Mouse (Mus musculus): ENCODE results near the gene Sumf1. TPM values are rescaled to one million over a fixed set of nuclear protein-coding genes. Genes with fewer than 3 reads are reported as not detected.
A peak's percentile ranks its signal among the peaks of the same experiment; 100 is the strongest.

Sumf1 gene
- polyA plus RNA-seq, 1 experiment from 2014 or later, result 28.4 TPM

GRCm38 (mm10) chr6:108179087-108179486 lies 6.3 kb downstream of the Sumf1 start:
- DNase-seq (no peak), ATAC-seq (ENCODE audit: insufficient read depth) (no peak)
- peaks cover 10% of the 10 kb centered on the region; the same call in 1 of the 2 replicates for H3K36me3 ChIP-seq (ENCODE audit: insufficient read depth)
- H3K9me3 ChIP-seq (ENCODE audit: low read depth, low read length), result no peaks in the 10 kb centered on the region
- no peak overlapping the region for H3K4me3 ChIP-seq (ENCODE audit: low read depth, low read length)
- no peak overlapping the region for H3K9ac ChIP-seq
- H3K27me3 ChIP-seq (ENCODE audit: insufficient read depth, low read length), result no peaks in the 10 kb centered on the region
- no peak overlapping the region for H3K27ac ChIP-seq (ENCODE audit: low read depth)
- no peak for TF ChIP-seq CTCF (IDR thresholded peaks at IDR 0.05; ENCODE audit: low read depth)
- WGBS, result 87% methylated on average over 2 of the region's 2 CpGs
- H3K4me1 ChIP-seq (ENCODE audit: insufficient read depth), result no peaks in the 10 kb centered on the region
- no peak overlapping the region for H3K4me2 ChIP-seq

- ATAC-seq (ENCODE audit: insufficient read depth), result no peak
- WGBS, result 89% methylated on average over 3 of the region's 3 CpGs
- no peak for DNase-seq
- Histone ChIP-seq H3K36me3 (ENCODE audit: insufficient read depth) (peaks cover 21% of the 10 kb centered on the region; the same call in 1 of the 2 replicates), H3K27me3 (ENCODE audit: insufficient read depth, low read length) (no peaks in the 10 kb centered on the region), H3K27ac (ENCODE audit: low read depth) (no peak overlapping the region), H3K4me1 (ENCODE audit: insufficient read depth) (no peaks in the 10 kb centered on the region), H3K4me2 (no peak overlapping the region), H3K9ac (no peak overlapping the region), H3K4me3 (ENCODE audit: low read depth, low read length) (no peak overlapping the region), H3K9me3 (ENCODE audit: low read depth, low read length) (no peaks in the 10 kb centered on the region)
- no peak for TF ChIP-seq CTCF (IDR thresholded peaks at IDR 0.05; ENCODE audit: low read depth)
Observed at GRCm38 (mm10) chr6:108174181-108174580, 11.2 kb downstream of the Sumf1 start.

DNA sequence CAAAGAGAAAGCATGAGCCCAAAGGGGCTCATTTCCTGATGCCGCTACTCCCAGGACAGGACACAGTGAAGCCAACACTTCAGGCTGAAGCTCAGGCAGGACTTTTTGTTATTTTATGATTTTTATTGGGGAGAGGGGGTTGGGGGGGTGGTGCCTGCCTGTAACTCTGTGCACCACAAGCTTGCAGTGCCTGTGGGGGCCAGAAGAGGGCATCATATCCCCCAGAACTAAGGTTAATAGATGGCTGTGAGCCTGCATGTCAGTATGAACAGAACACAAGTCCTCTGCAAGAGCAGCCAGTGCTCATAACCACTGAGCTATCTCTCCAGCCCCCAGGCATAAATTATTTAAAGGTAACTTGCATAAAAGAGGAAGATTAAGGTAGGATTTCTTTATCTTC lies 13.2 kb downstream of the Sumf1 start:
- no peaks in the 10 kb centered on the region for H3K27me3 ChIP-seq (ENCODE audit: insufficient read depth, low read length)
- DNase-seq, result no peak
- no peak for ATAC-seq (ENCODE audit: insufficient read depth)
- H3K36me3 ChIP-seq (ENCODE audit: insufficient read depth), result peaks cover 21% of the 10 kb centered on the region; the same call in 1 of the 2 replicates
- no peaks in the 10 kb centered on the region for H3K4me1 ChIP-seq (ENCODE audit: insufficient read depth)
- TF ChIP-seq CTCF (IDR thresholded peaks at IDR 0.05; ENCODE audit: low read depth), result peak; percentile 11; the same call in 1 of the 2 replicates
- H3K9ac ChIP-seq, result no peak overlapping the region
- no peaks in the 10 kb centered on the region for H3K9me3 ChIP-seq (ENCODE audit: low read depth, low read length)
- no peak overlapping the region for H3K4me3 ChIP-seq (ENCODE audit: low read depth, low read length)
- no peak overlapping the region for H3K4me2 ChIP-seq
- H3K27ac ChIP-seq (ENCODE audit: low read depth), result no peak overlapping the region
- 97% methylated on average over 1 of the region's 1 CpGs for WGBS

- no peak overlapping the region for H3K4me2 ChIP-seq
- H3K4me1 ChIP-seq (ENCODE audit: insufficient read depth), result no peaks in the 10 kb centered on the region
- ATAC-seq (ENCODE audit: insufficient read depth) (no peak), DNase-seq (no peak)
- no peaks in the 10 kb centered on the region for H3K27me3 ChIP-seq (ENCODE audit: insufficient read depth, low read length)
- TF ChIP-seq CTCF (IDR thresholded peaks at IDR 0.05; ENCODE audit: low read depth), result no peak
- peaks cover 13% of the 10 kb centered on the region; the same call in 1 of the 2 replicates for H3K36me3 ChIP-seq (ENCODE audit: insufficient read depth)
- no peak overlapping the region for H3K9ac ChIP-seq
- H3K27ac ChIP-seq (ENCODE audit: low read depth), result no peak overlapping the region
- H3K9me3 ChIP-seq (ENCODE audit: low read depth, low read length), result no peaks in the 10 kb centered on the region
- no peak overlapping the region for H3K4me3 ChIP-seq (ENCODE audit: low read depth, low read length)
- 91% methylated on average over 3 of the region's 3 CpGs for WGBS
Observed at GRCm38 (mm10) chr6:108169466-108169865, 15.9 kb downstream of the Sumf1 start.

- ATAC-seq (ENCODE audit: insufficient read depth), result no peak
- H3K27me3 ChIP-seq (ENCODE audit: insufficient read depth, low read length), result no peaks in the 10 kb centered on the region
- no peaks in the 10 kb centered on the region for H3K4me1 ChIP-seq (ENCODE audit: insufficient read depth)
- peaks cover 11% of the 10 kb centered on the region; the same call in 1 of the 2 replicates for H3K36me3 ChIP-seq (ENCODE audit: insufficient read depth)
- no peak overlapping the region for H3K4me2 ChIP-seq
- no peak overlapping the region for H3K9ac ChIP-seq
- H3K27ac ChIP-seq (ENCODE audit: low read depth), result no peak overlapping the region
- TF ChIP-seq CTCF (IDR thresholded peaks at IDR 0.05; ENCODE audit: low read depth), result no peak
- H3K4me3 ChIP-seq (ENCODE audit: low read depth, low read length), result no peak overlapping the region
- no peaks in the 10 kb centered on the region for H3K9me3 ChIP-seq (ENCODE audit: low read depth, low read length)
- 85% methylated on average over 6 of the region's 6 CpGs for WGBS
- DNase-seq, result no peak
Observed at GRCm38 (mm10) chr6:108168723-108169122, 16.7 kb downstream of the Sumf1 start.

DNA sequence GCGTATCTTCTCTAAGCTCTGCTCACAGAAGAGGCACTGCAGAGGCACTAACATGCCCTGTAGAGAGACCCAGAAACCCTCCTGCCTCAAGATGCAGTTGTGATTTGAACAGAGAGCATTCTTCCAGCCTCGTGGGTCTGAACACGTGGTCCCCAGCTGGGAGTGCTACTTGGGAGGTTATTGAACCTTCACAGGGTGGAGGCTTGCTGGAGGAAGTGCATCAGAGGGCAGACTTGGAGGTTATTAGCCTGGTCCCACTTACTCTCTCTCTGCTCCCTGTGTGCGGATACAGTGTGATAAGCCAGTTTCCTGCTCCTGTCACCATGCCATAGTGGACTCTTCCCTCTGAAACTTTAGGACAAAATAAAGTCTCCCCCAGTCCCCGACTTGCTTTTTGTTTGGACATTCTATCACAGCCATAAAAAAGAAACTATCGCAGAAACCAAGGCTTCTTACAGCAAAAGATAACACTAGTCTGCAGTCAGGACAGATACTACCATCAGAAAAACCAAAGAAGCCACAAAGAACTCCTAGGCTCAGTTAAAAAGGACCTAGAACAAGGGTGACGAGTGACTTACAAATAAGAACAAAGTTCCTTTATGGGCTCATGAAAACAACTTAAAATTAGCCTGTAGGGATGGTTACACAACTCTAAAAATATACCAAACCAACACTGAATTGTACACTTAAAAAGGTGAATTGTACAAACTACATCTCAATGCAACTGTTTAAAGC lies 17.3 kb downstream of the Sumf1 start:
- no peak for TF ChIP-seq CTCF (IDR thresholded peaks at IDR 0.05; ENCODE audit: low read depth)
- Histone ChIP-seq H3K27ac (ENCODE audit: low read depth) (no peak overlapping the region), H3K4me2 (no peak overlapping the region), H3K27me3 (ENCODE audit: insufficient read depth, low read length) (no peaks in the 10 kb centered on the region), H3K36me3 (ENCODE audit: insufficient read depth) (peaks cover 8% of the 10 kb centered on the region; the same call in 1 of the 2 replicates), H3K4me3 (ENCODE audit: low read depth, low read length) (no peak overlapping the region), H3K9me3 (ENCODE audit: low read depth, low read length) (no peaks in the 10 kb centered on the region), H3K4me1 (ENCODE audit: insufficient read depth) (no peaks in the 10 kb centered on the region), H3K9ac (no peak overlapping the region)
- ATAC-seq (ENCODE audit: insufficient read depth) (no peak), DNase-seq (no peak)
- 71% methylated on average over 7 of the region's 7 CpGs for WGBS

GRCm38 (mm10) chr6:108165598-108165997 lies 19.8 kb downstream of the Sumf1 start:
- no peak overlapping the region for H3K4me2 ChIP-seq
- no peak overlapping the region for H3K9ac ChIP-seq
- no peak for ATAC-seq (ENCODE audit: insufficient read depth)
- DNase-seq, result no peak
- no peak overlapping the region for H3K27ac ChIP-seq (ENCODE audit: low read depth)
- no peak overlapping the region for H3K4me3 ChIP-seq (ENCODE audit: low read depth, low read length)
- H3K9me3 ChIP-seq (ENCODE audit: low read depth, low read length), result no peaks in the 10 kb centered on the region
- no peaks in the 10 kb centered on the region for H3K27me3 ChIP-seq (ENCODE audit: insufficient read depth, low read length)
- 75% methylated on average over 2 of the region's 2 CpGs for WGBS
- no peak for TF ChIP-seq CTCF (IDR thresholded peaks at IDR 0.05; ENCODE audit: low read depth)
- no peaks in the 10 kb centered on the region for H3K4me1 ChIP-seq (ENCODE audit: insufficient read depth)
- H3K36me3 ChIP-seq (ENCODE audit: insufficient read depth), result no peaks in the 10 kb centered on the region
